Mouse (Mus musculus) midbrain, embryonic 12.5 days (tissue): ENCODE measurements at regions not wholly inside any gene's neighbourhood (a gene's known extent, or its start where the extent isn't known, plus 50 kb on each side); places are given as distances from the start of the nearest gene placed in this dataset.
A peak's percentile ranks its signal among the peaks of the same experiment; 100 is the strongest.

Experiments
- ATAC-seq: fragments of 200-750 bp; cut with Nextera tagmentation; 2 replicates; pipeline ENCODE4 v1.8.0; 2017; ENCODE audit warnings: low read depth, moderate TSS enrichment, moderate library complexity; ENCODE audit not compliant: low FRiP score
- H3K27ac ChIP-seq: fragments of 300-500 bp; sonication (generic); replicated peaks from 2 replicates; pipeline ENCODE4 v1.5.1; 2016; ENCODE audit warnings: mild to moderate bottlenecking
- H3K27me3 ChIP-seq: fragments of 300-500 bp; sonication (generic); 2 replicates; pipeline ENCODE4 v1.6.1; 2016; ENCODE audit warnings: mild to moderate bottlenecking
- H3K36me3 ChIP-seq: fragments of 300-500 bp; sonication (generic); 2 replicates; pipeline ENCODE4 v1.6.1; 2016
- H3K4me1 ChIP-seq: fragments of 300-500 bp; sonication (generic); 2 replicates; pipeline ENCODE4 v1.6.1; 2016
- H3K4me2 ChIP-seq: fragments of 300-500 bp; sonication (generic); replicated peaks from 2 replicates; pipeline ENCODE4 v1.6.1; 2016; ENCODE audit warnings: mild to moderate bottlenecking, moderate library complexity
- H3K4me3 ChIP-seq: fragments of 300-500 bp; sonication (generic); 2 replicates; pipeline ENCODE4 v1.5.1; 2016; ENCODE audit warnings: mild to moderate bottlenecking
- H3K9ac ChIP-seq: fragments of 300-500 bp; sonication (generic); replicated peaks from 2 replicates; pipeline ENCODE4 v1.6.1; 2016; ENCODE audit warnings: mild to moderate bottlenecking, moderate library complexity
- H3K9me3 ChIP-seq: fragments of 300-500 bp; sonication (generic); 2 replicates; pipeline ENCODE4 v1.6.1; 2016; ENCODE audit warnings: mild to moderate bottlenecking
- WGBS: fragments of 180-500 bp; shearing (Covaris S2); methylation state at CpG from one replicate; pipeline ENCODE4 v1.1.7; 2016; 5-methylcytosine and 5-hydroxymethylcytosine counted together

GRCm38 (mm10) chr13:54285968-54286367 lies 85.2 kb upstream of the Cplx2 start:
- no peaks in the 10 kb centered on the region for H3K36me3 ChIP-seq
- H3K9me3 ChIP-seq: no peaks in the 10 kb centered on the region
- no peak overlapping the region for H3K9ac ChIP-seq
- peaks cover 21% of the 10 kb centered on the region for H3K4me1 ChIP-seq
- no peak overlapping the region for H3K4me3 ChIP-seq
- ATAC-seq: no peak
- H3K27ac ChIP-seq: no peak overlapping the region
- H3K27me3 ChIP-seq: peaks cover 28% of the 10 kb centered on the region
- H3K4me2 ChIP-seq: no peak overlapping the region
- 86% methylated on average over 10 of the region's 10 CpGs for WGBS

- ATAC-seq: no peak
- H3K9me3 ChIP-seq: no peaks in the 10 kb centered on the region
- peaks cover 21% of the 10 kb centered on the region for H3K27me3 ChIP-seq
- no peaks in the 10 kb centered on the region for H3K36me3 ChIP-seq
- peaks cover 18% of the 10 kb centered on the region for H3K4me1 ChIP-seq
- H3K27ac ChIP-seq: no peak overlapping the region
- no peak overlapping the region for H3K4me2 ChIP-seq
- no peak overlapping the region for H3K9ac ChIP-seq
- WGBS: 90% methylated on average over 11 of the region's 11 CpGs
- no peak overlapping the region for H3K4me3 ChIP-seq
These were observed 84.5 kb upstream of the Cplx2 start for GRCm38 (mm10) chr13:54286616-54287015.

- Histone ChIP-seq H3K4me1 (no peaks in the 10 kb centered on the region), H3K27me3 (peaks cover 10% of the 10 kb centered on the region), H3K4me3 (no peak overlapping the region), H3K9me3 (no peaks in the 10 kb centered on the region), H3K9ac (no peak overlapping the region), H3K4me2 (no peak overlapping the region), H3K27ac (no peak overlapping the region), H3K36me3 (no peaks in the 10 kb centered on the region)
- no peak for ATAC-seq
- 91% methylated on average over 9 of the region's 9 CpGs for WGBS
These were observed 81.1 kb upstream of the Cplx2 start for GRCm38 (mm10) chr13:54290066-54290465.

GRCm38 (mm10) chr13:54292394-54292793 lies 78.8 kb upstream of the Cplx2 start:
- H3K4me2 ChIP-seq: no peak overlapping the region
- H3K9me3 ChIP-seq: no peaks in the 10 kb centered on the region
- no peak for ATAC-seq
- no peak overlapping the region for H3K4me3 ChIP-seq
- no peak overlapping the region for H3K9ac ChIP-seq
- peaks cover 10% of the 10 kb centered on the region for H3K27me3 ChIP-seq
- H3K4me1 ChIP-seq: peaks cover 6% of the 10 kb centered on the region; the same call in 1 of the 2 replicates
- no peaks in the 10 kb centered on the region for H3K36me3 ChIP-seq
- 84% methylated on average over 6 of the region's 6 CpGs for WGBS
- no peak overlapping the region for H3K27ac ChIP-seq

- Histone ChIP-seq H3K9ac (no peak overlapping the region), H3K27me3 (peaks cover 10% of the 10 kb centered on the region), H3K4me2 (no peak overlapping the region), H3K9me3 (no peaks in the 10 kb centered on the region), H3K36me3 (no peaks in the 10 kb centered on the region), H3K4me1 (peaks cover 6% of the 10 kb centered on the region; the same call in 1 of the 2 replicates), H3K27ac (no peak overlapping the region), H3K4me3 (no peak overlapping the region)
- 82% methylated on average over 3 of the region's 3 CpGs for WGBS
- no peak for ATAC-seq
These were observed 78.1 kb upstream of the Cplx2 start for GRCm38 (mm10) chr13:54293006-54293405.

- H3K9ac ChIP-seq: no peak overlapping the region
- no peak for ATAC-seq
- peaks cover 15% of the 10 kb centered on the region for H3K27me3 ChIP-seq
- 74% methylated on average over 5 of the region's 5 CpGs for WGBS
- H3K4me3 ChIP-seq: no peak overlapping the region
- H3K4me1 ChIP-seq: peaks cover 6% of the 10 kb centered on the region; the same call in 1 of the 2 replicates
- no peak overlapping the region for H3K4me2 ChIP-seq
- H3K27ac ChIP-seq: 0 out of 2 replicates have a peak overlapping the region, but pooled peaks have one; percentile 20
- H3K36me3 ChIP-seq: no peaks in the 10 kb centered on the region
- no peaks in the 10 kb centered on the region for H3K9me3 ChIP-seq
These were observed 75.5 kb upstream of the Cplx2 start for GRCm38 (mm10) chr13:54295475-54296259.

GRCm38 (mm10) chr13:54296260-54296555 lies 74.9 kb upstream of the Cplx2 start:
- no peak overlapping the region for H3K4me2 ChIP-seq
- ATAC-seq: no peak
- H3K4me1 ChIP-seq: peaks cover 6% of the 10 kb centered on the region; the same call in 1 of the 2 replicates
- H3K9ac ChIP-seq: no peak overlapping the region
- peak overlapping the region; percentile 20; the same call in 1 of the 2 replicates for H3K27ac ChIP-seq
- WGBS: 0% methylated on average over 1 of the region's 1 CpGs
- H3K9me3 ChIP-seq: no peaks in the 10 kb centered on the region
- no peaks in the 10 kb centered on the region for H3K36me3 ChIP-seq
- H3K27me3 ChIP-seq: peaks cover 20% of the 10 kb centered on the region
- no peak overlapping the region for H3K4me3 ChIP-seq

- ATAC-seq: no peak
- H3K27me3 ChIP-seq: peaks cover 15% of the 10 kb centered on the region
- no peak overlapping the region for H3K4me3 ChIP-seq
- H3K9ac ChIP-seq: no peak overlapping the region
- H3K9me3 ChIP-seq: no peaks in the 10 kb centered on the region
- H3K27ac ChIP-seq: no peak overlapping the region
- H3K4me1 ChIP-seq: peaks cover 18% of the 10 kb centered on the region
- no peak overlapping the region for H3K4me2 ChIP-seq
- no peaks in the 10 kb centered on the region for H3K36me3 ChIP-seq
- WGBS: 73% methylated on average over 8 of the region's 8 CpGs
These were observed 72.3 kb upstream of the Cplx2 start for GRCm38 (mm10) chr13:54298851-54299250.

GRCm38 (mm10) chr13:54299295-54299694 lies 71.9 kb upstream of the Cplx2 start:
- no peaks in the 10 kb centered on the region for H3K36me3 ChIP-seq
- ATAC-seq: no peak
- 89% methylated on average over 5 of the region's 5 CpGs for WGBS

GRCm38 (mm10) chr13:54301110-54301509 lies 70.0 kb upstream of the Cplx2 start:
- ATAC-seq: no peak
- no peak overlapping the region for H3K4me2 ChIP-seq
- no peak overlapping the region for H3K27ac ChIP-seq
- 68% methylated on average over 1 of the region's 1 CpGs for WGBS
- no peak overlapping the region for H3K4me3 ChIP-seq
- peaks cover 21% of the 10 kb centered on the region for H3K4me1 ChIP-seq
- H3K9ac ChIP-seq: no peak overlapping the region
- H3K36me3 ChIP-seq: no peaks in the 10 kb centered on the region
- no peaks in the 10 kb centered on the region for H3K9me3 ChIP-seq
- peaks cover 11% of the 10 kb centered on the region; the same call in 1 of the 2 replicates for H3K27me3 ChIP-seq

More at GRCm38 (mm10) chr13:54299295-54299694, 71.9 kb upstream of the Cplx2 start:
- H3K27me3 ChIP-seq: peaks cover 15% of the 10 kb centered on the region
- no peak overlapping the region for H3K27ac ChIP-seq
- no peak overlapping the region for H3K4me3 ChIP-seq
- no peaks in the 10 kb centered on the region for H3K9me3 ChIP-seq
- H3K4me1 ChIP-seq: peaks cover 22% of the 10 kb centered on the region
- no peak overlapping the region for H3K9ac ChIP-seq
- H3K4me2 ChIP-seq: no peak overlapping the region

- H3K27me3 ChIP-seq: peaks cover 11% of the 10 kb centered on the region; the same call in 1 of the 2 replicates
- no peaks in the 10 kb centered on the region for H3K9me3 ChIP-seq
- 41% methylated on average over 6 of the region's 6 CpGs for WGBS
- H3K4me1 ChIP-seq: peaks cover 18% of the 10 kb centered on the region
- peak overlapping the region; percentile 76; the same call in 1 of the 2 replicates for H3K4me3 ChIP-seq
- H3K9ac ChIP-seq: no peak overlapping the region
- peak overlapping the region; percentile 71 for H3K4me2 ChIP-seq
- no peak overlapping the region for H3K27ac ChIP-seq
- H3K36me3 ChIP-seq: no peaks in the 10 kb centered on the region
- no peak for ATAC-seq
These were observed 69.5 kb upstream of the Cplx2 start for GRCm38 (mm10) chr13:54301677-54302076.

- H3K9ac ChIP-seq: peak overlapping the region; percentile 98
- H3K27ac ChIP-seq: peak overlapping the region; percentile 100
- peak overlapping the region; percentile 71 for H3K4me2 ChIP-seq
- peak; percentile 47 for ATAC-seq
- no peaks in the 10 kb centered on the region for H3K9me3 ChIP-seq
- no peaks in the 10 kb centered on the region for H3K36me3 ChIP-seq
- peaks cover 11% of the 10 kb centered on the region; the same call in 1 of the 2 replicates for H3K27me3 ChIP-seq
- H3K4me3 ChIP-seq: peak overlapping the region; percentile 76
- WGBS: 3% methylated on average over 31 of the region's 58 CpGs
- H3K4me1 ChIP-seq: peaks cover 18% of the 10 kb centered on the region
These were observed 68.6 kb upstream of the Cplx2 start for GRCm38 (mm10) chr13:54302351-54303070.
